Mouse (Mus musculus) ZHBTc4 (cell line): Measurements from ENCODE around the gene Fau.
A peak's percentile ranks its signal among the peaks of the same experiment; 100 is the strongest.
"Not testable (repeated sequence)": the region's sequence is repeated elsewhere in the genome, so short reads cannot be mapped to it uniquely, and the experiment has no call there.

Experiments
- DNase-seq: peaks from one replicate; pipeline ENCODE4 v3.0.0-alpha.2; 2011; ENCODE audit warnings: low read depth, low spot score

Gene Fau

GRCm38 (mm10) chr19:6057313-6058096 is at the start of gene Fau, which contains the start of gene Mrpl49:
Fau (plus strand) TSS chr19:6057844.
Mrpl49 (minus strand) TSS chr19:6057785.
- DNase-seq, result peak; percentile 99

GRCm38 (mm10) chr19:6009137-6009536 is 48.5 kb upstream of the Fau start:
- DNase-seq, result no peak

GRCm38 (mm10) chr19:6013691-6014090 is 44.0 kb upstream of the Fau start:
- no peak for DNase-seq

GRCm38 (mm10) chr19:6014991-6015510 is 42.6 kb upstream of the Fau start:
- peak; percentile 81 for DNase-seq

- peak; percentile 88 for DNase-seq
Observed at GRCm38 (mm10) chr19:6015511-6016315, 41.9 kb upstream of the Fau start, which contains the start of gene Capn1. Capn1 (minus strand) TSS chr19:6015897.

- peak; percentile 57 for DNase-seq
Observed at GRCm38 (mm10) chr19:6016532-6016931, 41.1 kb upstream of the Fau start.

- peak; percentile 95 for DNase-seq
Observed at GRCm38 (mm10) chr19:6018142-6019089, 39.2 kb upstream of the Fau start.

GRCm38 (mm10) chr19:6020276-6020675 is 37.4 kb upstream of the Fau start:
- no peak for DNase-seq

GRCm38 (mm10) chr19:6023059-6023458 is 34.6 kb upstream of the Fau start:
- no peak for DNase-seq

GRCm38 (mm10) chr19:6023930-6024329 is 33.7 kb upstream of the Fau start:
- no peak for DNase-seq

- DNase-seq, result no peak
Observed at GRCm38 (mm10) chr19:6028991-6029390, 28.7 kb upstream of the Fau start.

GRCm38 (mm10) chr19:6029426-6029825 is 28.2 kb upstream of the Fau start:
- peak; percentile 69 for DNase-seq

GRCm38 (mm10) chr19:6030520-6031280 is 26.9 kb upstream of the Fau start:
- DNase-seq, result no peak

GRCm38 (mm10) chr19:6035966-6036585 is 21.6 kb upstream of the Fau start:
- DNase-seq, result no peak

- no peak for DNase-seq
Observed at GRCm38 (mm10) chr19:6037695-6038094, 19.9 kb upstream of the Fau start.

- DNase-seq, result no peak
Observed at GRCm38 (mm10) chr19:6038326-6038725, 19.3 kb upstream of the Fau start.

- DNase-seq, result no peak
Observed at GRCm38 (mm10) chr19:6040002-6040401, 17.6 kb upstream of the Fau start.

GRCm38 (mm10) chr19:6042293-6042692 is 15.4 kb upstream of the Fau start:
- no peak for DNase-seq

GRCm38 (mm10) chr19:6044102-6044501 is 13.5 kb upstream of the Fau start:
- not testable (repeated sequence) for DNase-seq
